Mouse (Mus musculus): Measurements from ENCODE around the gene Kcnc4. TPM values are rescaled to one million over a fixed set of nuclear protein-coding genes. Genes with fewer than 3 reads are reported as not detected.

Kcnc4 gene
- total RNA-seq, 2 experiments from 2014 or later = 49.5 to 52.4 TPM

DNA sequence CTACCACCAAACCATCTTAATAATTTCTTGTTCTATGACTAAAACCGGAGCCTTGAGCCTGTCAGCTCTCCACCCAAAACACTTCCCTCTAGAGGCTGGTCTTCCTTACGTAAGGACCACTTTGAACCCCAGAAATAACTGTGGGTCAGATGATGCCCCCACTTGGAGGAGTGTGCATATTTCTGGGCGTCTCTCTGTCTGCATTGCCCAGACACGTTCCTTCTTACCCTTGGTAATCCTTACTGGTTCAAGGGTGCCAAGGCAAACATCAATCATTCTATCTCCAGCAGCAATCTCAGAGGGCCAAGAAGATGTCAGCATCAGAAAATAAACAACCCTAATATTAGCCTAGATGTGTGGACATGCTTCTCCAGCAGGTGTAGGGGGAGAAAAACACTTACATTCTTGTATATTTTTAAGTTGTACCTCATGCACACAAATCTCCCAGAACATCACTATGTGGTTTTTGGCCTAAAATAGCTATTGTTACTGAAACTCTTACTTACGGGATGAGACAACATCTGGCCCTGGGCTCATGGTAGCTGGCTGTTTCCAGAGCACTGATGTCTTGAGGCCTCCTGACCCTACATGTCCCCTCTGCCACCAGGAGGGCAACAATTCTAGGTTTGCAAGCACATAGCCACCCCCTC lies 59.2 kb downstream of the Kcnc4 start:
- no peak for DNase-seq (ENCODE audit: extremely low spot score in 1 of 2, low spot score in 1 of 2)

DNA sequence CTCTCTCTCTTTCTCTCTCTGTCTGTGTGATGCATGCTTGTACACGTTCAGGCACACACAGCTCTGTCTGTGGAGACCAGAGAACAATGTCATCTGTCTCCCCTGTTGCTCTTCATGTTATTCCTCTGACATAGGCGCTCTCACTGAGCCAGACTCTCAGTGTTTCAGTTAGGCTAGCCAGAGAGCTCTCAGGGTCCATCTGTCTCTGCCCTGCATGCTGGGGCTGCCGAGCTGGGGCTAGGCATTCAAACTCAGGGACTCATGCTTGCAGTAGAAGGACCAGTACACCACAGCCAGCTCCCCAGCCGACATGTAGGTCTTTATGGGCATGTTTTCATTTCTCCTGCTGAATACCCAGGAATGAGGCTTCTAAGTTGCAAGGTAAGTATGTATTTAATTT lies 68.2 kb downstream of the Kcnc4 start:
- DNase-seq (ENCODE audit: extremely low spot score in 1 of 2, low spot score in 1 of 2) = no peak

Other genes with a start within 250 kb of the Kcnc4 start
- gene Cym, start 237.8 kb downstream of the Kcnc4 start, total RNA-seq (2021) = not detected
- gene A630076J17Rik, start 228.9 kb downstream of the Kcnc4 start, total RNA-seq (2021) = not detected
- gene Prok1, start 219.8 kb downstream of the Kcnc4 start, total RNA-seq (2021) = under 1 TPM in 1 of 2 experiments, not detected in 1; 0.07 TPM
- 10 to 100 TPM; 54.9 to 69.3 TPM for gene Lamtor5, start 180.7 kb downstream of the Kcnc4 start, total RNA-seq (2021)
- gene Slc16a4, start 168.3 kb downstream of the Kcnc4 start, total RNA-seq (2021) = 1 to 10 TPM; 1.0 to 1.9 TPM
- 10 to 100 TPM; 24.9 to 27.6 TPM for gene Rbm15, start 125.9 kb downstream of the Kcnc4 start, total RNA-seq (2021)
- gene Slc6a17, start 58.5 kb upstream of the Kcnc4 start, total RNA-seq (2021) = 100 to 1,000 TPM; 288 to 297 TPM
- gene Ubl4b, start 95.5 kb upstream of the Kcnc4 start, total RNA-seq (2021) = not detected
- under 1 TPM; 0.33 to 0.47 TPM for gene Alx3, start 135.5 kb upstream of the Kcnc4 start, total RNA-seq (2021)
- gene Gm10961, start 171.8 kb upstream of the Kcnc4 start, total RNA-seq (2021) = not detected
- 10 to 100 TPM; 69.6 to 71.2 TPM for gene Strip1, start 172.1 kb upstream of the Kcnc4 start, total RNA-seq (2021)
- gene Ahcyl1, start 237.0 kb upstream of the Kcnc4 start, total RNA-seq (2021) = 100 to 1,000 TPM; 333 to 340 TPM

Measured in layer of hippocampus, postnatal 25 days (tissue).